Mouse (Mus musculus) forebrain, embryonic 13.5 days (tissue): ENCODE results near the gene Tlcd2. TPM values are rescaled to one million over a fixed set of nuclear protein-coding genes. Genes with fewer than 3 reads are reported as not detected.

ENCODE experiments used
- ATAC-seq: fragments of 200-750 bp; cut with Nextera tagmentation; 2 replicates; pipeline ENCODE4 v1.8.0; 2017
- H3K27ac ChIP-seq: fragments of 300-500 bp; sonication (generic); 2 replicates; pipeline ENCODE4 v1.5.1; 2015; ENCODE audit warnings: inconsistent platforms, mild to moderate bottlenecking, moderate library complexity
- H3K27me3 ChIP-seq: fragments of 300-500 bp; sonication (generic); 2 replicates; pipeline ENCODE4 v1.6.1; 2015; ENCODE audit warnings: mild to moderate bottlenecking, inconsistent platforms
- H3K36me3 ChIP-seq: fragments of 300-500 bp; sonication (generic); 2 replicates; pipeline ENCODE4 v1.6.1; 2015; ENCODE audit warnings: mild to moderate bottlenecking, inconsistent platforms; ENCODE audit not compliant: poor library complexity, severe bottlenecking
- H3K4me1 ChIP-seq: fragments of 300-500 bp; sonication (generic); 2 replicates; pipeline ENCODE4 v1.6.1; 2015; ENCODE audit warnings: inconsistent platforms
- H3K4me2 ChIP-seq: fragments of 300-500 bp; sonication (generic); 2 replicates; pipeline ENCODE4 v1.6.1; 2015; ENCODE audit warnings: inconsistent platforms, mild to moderate bottlenecking, moderate library complexity
- H3K4me3 ChIP-seq: fragments of 300-500 bp; sonication (generic); 2 replicates; pipeline ENCODE4 v1.5.1; 2015; ENCODE audit warnings: mild to moderate bottlenecking, inconsistent platforms
- H3K9ac ChIP-seq: fragments of 300-500 bp; sonication (generic); 2 replicates; pipeline ENCODE4 v1.6.1; 2015; ENCODE audit warnings: mild to moderate bottlenecking, inconsistent platforms
- H3K9me3 ChIP-seq: fragments of 300-500 bp; sonication (generic); replicated peaks from 2 replicates; pipeline ENCODE4 v1.6.1; 2016; ENCODE audit warnings: inconsistent platforms
- WGBS: fragments of 180-500 bp; shearing (Covaris S2); methylation state at CpG from one replicate; pipeline ENCODE4 v1.1.7; 2015; 5-methylcytosine and 5-hydroxymethylcytosine counted together
- polyA plus RNA-seq: library from polyadenylated mRNA; unstranded; fragments of >200 nt; fragmentation: Nextera tagmentation; extraction: Ambion mirVana; gene quantifications from 2 replicates; pipeline ENCODE4 v1.2.1, GENCODE M21; 2015

Tlcd2 gene
- polyA plus RNA-seq = 1.4 and 1.9 TPM in 2 replicates

GRCm38 (mm10) chr11:75460844-75461742 lies at the start of gene Tlcd2:
Tlcd2 (plus strand) TSS chr11:75461715.
- Histone ChIP-seq H3K36me3 (peaks cover 10% of the 10 kb centered on the region), H3K4me3 (peak within 1 kb of the TSS; percentile 59), H3K27ac (peak within 1 kb of the TSS; percentile 87), H3K4me2 (peak within 1 kb of the TSS; percentile 81), H3K27me3 (no peaks in the 10 kb centered on the region), H3K9ac (peak within 1 kb of the TSS; percentile 71), H3K4me1 (peaks cover 25% of the 10 kb centered on the region), H3K9me3 (no peaks in the 10 kb centered on the region)
- WGBS = under 1% methylated on average over 46 of the region's 46 CpGs
- ATAC-seq = peak; percentile 96

DNA sequence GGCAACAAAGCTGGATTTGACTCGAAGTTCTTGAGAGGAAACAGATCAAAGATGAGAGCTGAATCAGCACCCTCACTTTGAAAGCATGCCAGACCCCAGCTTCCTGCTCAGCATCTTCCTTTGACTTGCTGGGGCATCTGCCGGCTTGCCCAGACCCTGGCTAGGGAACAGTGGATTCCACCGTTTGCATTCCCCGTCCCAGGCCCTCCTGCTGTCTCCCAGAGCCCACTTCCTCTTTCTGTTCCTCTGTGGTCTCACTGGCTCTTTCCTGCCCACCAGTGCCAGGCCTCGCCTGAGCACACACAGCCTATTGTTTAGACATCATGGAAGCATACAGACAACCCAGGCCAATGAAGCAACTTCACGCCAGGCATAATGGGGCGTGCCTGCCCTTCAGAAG lies 46.4 kb upstream of the Tlcd2 start:
- Histone ChIP-seq H3K9me3 (no peaks in the 10 kb centered on the region), H3K4me1 (no peaks in the 10 kb centered on the region), H3K4me2 (no peak overlapping the region), H3K9ac (no peak overlapping the region), H3K36me3 (no peaks in the 10 kb centered on the region), H3K4me3 (no peak overlapping the region), H3K27me3 (no peaks in the 10 kb centered on the region), H3K27ac (no peak overlapping the region)
- WGBS = 53% methylated on average over 7 of the region's 7 CpGs
- no peak for ATAC-seq

DNA sequence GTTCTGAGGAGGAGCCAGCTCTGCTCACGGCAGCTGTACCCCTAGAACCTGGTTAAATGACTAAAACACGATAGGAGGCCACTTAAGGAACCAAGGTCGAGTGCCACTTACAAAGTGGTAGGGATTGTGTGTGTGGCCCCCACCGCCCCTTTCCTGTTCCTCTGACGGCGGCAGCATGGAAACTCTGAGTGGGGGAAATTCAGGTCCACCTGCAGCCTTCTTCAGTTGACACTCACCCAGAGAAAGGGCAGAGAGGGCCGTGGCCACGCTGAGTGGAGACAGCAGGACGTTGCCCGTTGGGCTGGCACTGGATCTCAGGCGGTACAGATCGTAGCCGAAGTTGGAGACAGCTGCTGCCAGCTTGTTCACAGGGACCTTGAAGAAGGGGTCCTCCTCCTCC lies 45.5 kb upstream of the Tlcd2 start:
- Histone ChIP-seq H3K4me1 (no peaks in the 10 kb centered on the region), H3K4me3 (no peak overlapping the region), H3K9me3 (no peaks in the 10 kb centered on the region), H3K27me3 (no peaks in the 10 kb centered on the region), H3K4me2 (no peak overlapping the region), H3K36me3 (no peaks in the 10 kb centered on the region), H3K9ac (no peak overlapping the region), H3K27ac (no peak overlapping the region)
- ATAC-seq = no peak
- WGBS = 92% methylated on average over 13 of the region's 13 CpGs

GRCm38 (mm10) chr11:75420037-75420436 lies 41.5 kb upstream of the Tlcd2 start:
- WGBS = 91% methylated on average over 7 of the region's 7 CpGs
- H3K4me3 ChIP-seq = no peak overlapping the region
- no peak for ATAC-seq
- no peaks in the 10 kb centered on the region for H3K4me1 ChIP-seq
- no peaks in the 10 kb centered on the region for H3K9me3 ChIP-seq
- H3K4me2 ChIP-seq = no peak overlapping the region
- H3K27ac ChIP-seq = no peak overlapping the region
- no peaks in the 10 kb centered on the region for H3K36me3 ChIP-seq
- no peak overlapping the region for H3K9ac ChIP-seq
- no peaks in the 10 kb centered on the region for H3K27me3 ChIP-seq

DNA sequence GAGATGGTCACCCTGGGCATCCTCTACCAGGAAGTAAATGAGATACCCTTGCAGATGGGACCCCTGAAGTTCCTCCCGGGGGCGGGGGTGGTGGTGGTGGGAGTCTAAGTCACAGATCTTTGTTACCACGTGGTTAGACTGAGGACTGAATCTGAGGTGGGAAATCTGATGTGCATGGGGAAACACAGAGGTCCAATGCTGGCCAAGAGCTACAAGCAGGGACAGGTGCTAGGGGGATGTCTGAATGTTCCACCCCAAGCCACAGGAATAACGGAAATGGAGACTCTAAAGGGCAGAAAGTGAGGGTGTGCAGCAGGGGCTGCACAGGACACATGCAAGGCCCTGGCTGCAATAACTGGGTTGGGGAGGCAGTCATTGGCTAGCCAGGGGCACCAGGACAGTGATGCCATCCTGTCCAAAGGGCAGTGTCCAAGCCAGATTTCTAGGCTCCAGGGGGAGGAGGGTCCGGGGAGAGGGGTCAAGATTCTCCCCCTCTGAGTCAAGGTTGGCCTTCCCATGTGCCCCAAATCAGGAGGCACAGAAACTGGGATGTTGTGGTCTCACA lies 40.6 kb upstream of the Tlcd2 start:
- H3K4me3 ChIP-seq = no peak overlapping the region
- ATAC-seq = no peak
- H3K4me1 ChIP-seq = no peaks in the 10 kb centered on the region
- H3K27me3 ChIP-seq = no peaks in the 10 kb centered on the region
- H3K9ac ChIP-seq = no peak overlapping the region
- no peaks in the 10 kb centered on the region for H3K9me3 ChIP-seq
- H3K36me3 ChIP-seq = no peaks in the 10 kb centered on the region
- H3K4me2 ChIP-seq = no peak overlapping the region
- 58% methylated on average over 5 of the region's 5 CpGs for WGBS
- H3K27ac ChIP-seq = no peak overlapping the region

DNA sequence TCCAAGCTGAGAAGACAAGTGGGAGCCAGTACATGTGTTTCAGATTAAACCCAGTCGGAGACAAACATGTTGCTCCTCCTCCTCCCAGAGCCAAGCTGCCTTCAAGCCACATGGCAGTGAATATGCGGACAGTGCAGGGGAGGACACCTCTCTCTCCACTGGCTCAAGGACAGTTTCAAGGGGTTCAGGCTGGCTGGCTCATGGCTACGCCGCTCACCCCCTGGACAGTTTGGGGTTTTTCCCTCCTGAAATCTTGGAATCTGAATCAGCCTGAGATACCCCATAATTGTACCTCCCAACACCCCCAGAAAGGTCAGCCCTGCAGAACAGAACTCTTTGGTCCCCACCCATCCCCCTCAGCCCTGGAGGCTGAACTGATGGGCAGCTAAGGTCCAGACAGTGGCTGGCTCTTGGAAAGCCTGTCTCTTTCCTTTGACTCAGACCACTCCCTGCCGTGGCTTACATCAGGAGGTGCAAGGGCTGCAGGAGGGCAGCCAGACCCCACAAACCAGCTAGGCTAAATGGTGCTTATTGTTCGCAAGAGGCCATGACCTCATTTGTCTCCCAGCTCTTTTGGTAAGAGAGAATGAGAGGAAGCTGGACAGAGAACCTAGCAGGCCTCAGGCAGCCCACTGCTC lies 40.0 kb upstream of the Tlcd2 start:
- ATAC-seq = no peak
- Histone ChIP-seq H3K4me1 (no peaks in the 10 kb centered on the region), H3K9me3 (no peaks in the 10 kb centered on the region), H3K36me3 (no peaks in the 10 kb centered on the region), H3K4me3 (no peak overlapping the region), H3K4me2 (no peak overlapping the region), H3K27me3 (no peaks in the 10 kb centered on the region), H3K27ac (no peak overlapping the region), H3K9ac (no peak overlapping the region)
- WGBS = 49% methylated on average over 6 of the region's 6 CpGs

DNA sequence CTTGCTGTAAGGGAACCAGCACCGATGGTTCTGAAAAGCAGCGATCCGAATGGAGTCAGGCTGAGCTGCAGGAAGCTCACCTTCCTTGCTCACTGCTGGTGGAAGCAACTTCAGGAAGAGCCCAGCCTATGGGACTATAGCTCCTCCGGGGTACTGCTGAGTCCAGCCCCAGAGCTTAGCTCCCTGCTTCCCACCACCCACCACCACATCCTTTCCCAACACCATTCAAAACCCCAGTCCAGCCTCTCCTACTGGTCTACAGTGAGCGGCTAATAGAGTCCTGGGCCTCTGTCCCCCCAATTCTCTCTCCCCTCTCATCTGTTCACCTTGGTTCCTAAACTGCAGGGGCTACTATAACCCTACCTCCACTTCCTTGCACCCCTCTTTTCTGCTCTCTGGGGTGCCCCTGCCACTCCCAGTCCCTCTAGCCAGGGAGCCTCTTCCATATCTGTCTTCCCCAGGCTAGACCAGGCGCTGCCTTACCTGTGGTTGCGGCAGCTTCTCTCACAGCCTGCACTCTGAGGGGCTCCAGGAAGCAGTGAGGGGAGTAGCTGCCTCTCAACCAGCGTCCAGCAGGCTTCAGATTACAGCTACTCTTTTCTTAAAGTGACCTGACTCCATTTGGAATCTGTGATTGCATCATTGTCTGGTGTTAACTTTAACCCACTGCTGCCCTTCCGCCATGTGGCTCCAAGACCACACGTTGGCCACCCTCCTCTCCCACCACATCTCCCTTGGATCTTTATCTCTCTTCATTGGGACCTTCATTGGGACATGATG lies 39.3 kb upstream of the Tlcd2 start, which contains the start of gene Serpinf1:
Gene Serpinf1 (minus strand): TSS at position 689 of the 780 bp plus-strand sequence.
- Histone ChIP-seq H3K4me2 (no peak within 1 kb of the TSS), H3K9ac (no peak within 1 kb of the TSS), H3K9me3 (no peaks in the 10 kb centered on the region), H3K27me3 (no peaks in the 10 kb centered on the region), H3K27ac (no peak within 1 kb of the TSS), H3K4me1 (no peaks in the 10 kb centered on the region), H3K36me3 (no peaks in the 10 kb centered on the region), H3K4me3 (no peak within 1 kb of the TSS)
- no peak for ATAC-seq
- 53% methylated on average over 10 of the region's 10 CpGs for WGBS

DNA sequence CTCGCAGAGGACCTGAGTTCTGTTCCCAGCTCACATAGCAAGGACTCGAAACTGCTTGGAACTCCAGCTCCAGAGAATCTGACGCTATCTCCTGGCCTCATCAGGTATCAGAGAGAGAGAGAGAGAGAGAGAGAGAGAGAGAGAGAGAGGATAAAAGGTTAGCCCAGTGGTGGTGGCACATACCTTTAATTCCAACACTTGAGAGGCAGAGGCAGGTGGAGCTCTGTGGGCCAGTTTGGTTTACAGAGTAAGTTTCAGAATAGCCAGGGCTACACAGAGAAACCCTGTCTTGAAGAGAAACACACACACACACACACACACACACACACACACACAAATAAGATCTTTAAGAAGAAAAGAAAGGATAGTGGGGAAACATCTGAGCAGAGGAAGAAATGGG lies 38.4 kb upstream of the Tlcd2 start:
- no peaks in the 10 kb centered on the region for H3K27me3 ChIP-seq
- 86% methylated on average over 3 of the region's 3 CpGs for WGBS
- no peaks in the 10 kb centered on the region for H3K36me3 ChIP-seq
- no peak overlapping the region for H3K4me2 ChIP-seq
- H3K9ac ChIP-seq = no peak overlapping the region
- H3K9me3 ChIP-seq = no peaks in the 10 kb centered on the region
- no peaks in the 10 kb centered on the region for H3K4me1 ChIP-seq
- ATAC-seq = no peak
- no peak overlapping the region for H3K4me3 ChIP-seq
- no peak overlapping the region for H3K27ac ChIP-seq

- no peak for ATAC-seq
- no peak overlapping the region for H3K27ac ChIP-seq
- H3K9me3 ChIP-seq = no peaks in the 10 kb centered on the region
- 90% methylated on average over 9 of the region's 9 CpGs for WGBS
- H3K36me3 ChIP-seq = no peaks in the 10 kb centered on the region
- H3K4me1 ChIP-seq = no peaks in the 10 kb centered on the region
- no peaks in the 10 kb centered on the region for H3K27me3 ChIP-seq
- H3K4me2 ChIP-seq = no peak overlapping the region
- no peak overlapping the region for H3K9ac ChIP-seq
- no peak overlapping the region for H3K4me3 ChIP-seq
These were observed 37.5 kb upstream of the Tlcd2 start for GRCm38 (mm10) chr11:75424033-75424432.

GRCm38 (mm10) chr11:75424459-75424858 lies 37.1 kb upstream of the Tlcd2 start:
- 95% methylated on average over 3 of the region's 3 CpGs for WGBS
- no peaks in the 10 kb centered on the region for H3K36me3 ChIP-seq
- H3K9me3 ChIP-seq = no peaks in the 10 kb centered on the region
- H3K27ac ChIP-seq = no peak overlapping the region
- no peaks in the 10 kb centered on the region for H3K4me1 ChIP-seq
- no peak overlapping the region for H3K9ac ChIP-seq
- ATAC-seq = no peak
- H3K27me3 ChIP-seq = no peaks in the 10 kb centered on the region
- no peak overlapping the region for H3K4me2 ChIP-seq
- H3K4me3 ChIP-seq = no peak overlapping the region

- Histone ChIP-seq H3K4me1 (peaks cover 16% of the 10 kb centered on the region), H3K4me2 (no peak overlapping the region), H3K9ac (no peak overlapping the region), H3K4me3 (no peak overlapping the region), H3K27ac (no peak overlapping the region), H3K27me3 (no peaks in the 10 kb centered on the region), H3K9me3 (peaks cover 3% of the 10 kb centered on the region), H3K36me3 (no peaks in the 10 kb centered on the region)
- ATAC-seq = no peak
- 91% methylated on average over 9 of the region's 9 CpGs for WGBS
These were observed 32.4 kb upstream of the Tlcd2 start for GRCm38 (mm10) chr11:75429019-75429705.
